Mouse (Mus musculus): ENCODE measurements around the gene Mtr. TPM values are rescaled to one million over a fixed set of nuclear protein-coding genes. Genes with fewer than 3 reads are reported as not detected.

The Mtr gene
- polyA plus RNA-seq, 1 experiment from 2014 or later, result 7.6 TPM

GRCm38 (mm10) chr13:12283826-12284225 is 25.9 kb upstream of the Mtr start:
- no peaks in the 10 kb centered on the region for H3K4me1 ChIP-seq (ENCODE audit: control insufficient read depth, low read depth, low read length)
- no peak overlapping the region for H3K4me2 ChIP-seq (ENCODE audit: low read depth, low read length)
- no peak overlapping the region for H3K27ac ChIP-seq (ENCODE audit: low read length)
- H3K9ac ChIP-seq (ENCODE audit: low read depth, low read length), result no peak overlapping the region
- WGBS (ENCODE audit: insufficient replicate concordance), result 53% methylated on average over 3 of the region's 3 CpGs
- no peak for ATAC-seq (ENCODE audit: low read depth)
- no peaks in the 10 kb centered on the region for H3K9me3 ChIP-seq (replicated peaks; ENCODE audit: control insufficient read depth, low read length)
- no peaks in the 10 kb centered on the region for H3K36me3 ChIP-seq (ENCODE audit: control insufficient read depth, insufficient read depth)
- no peak overlapping the region for H3K4me3 ChIP-seq (ENCODE audit: low read depth, low read length)
- no peaks in the 10 kb centered on the region for H3K27me3 ChIP-seq (ENCODE audit: control insufficient read depth, insufficient read depth, low read depth, low read length)

- no peak overlapping the region for H3K4me3 ChIP-seq (ENCODE audit: low read depth, low read length)
- no peaks in the 10 kb centered on the region for H3K27me3 ChIP-seq (ENCODE audit: control insufficient read depth, insufficient read depth, low read depth, low read length)
- no peak overlapping the region for H3K9ac ChIP-seq (ENCODE audit: low read depth, low read length)
- 62% methylated on average over 6 of the region's 6 CpGs for WGBS (ENCODE audit: insufficient replicate concordance)
- H3K36me3 ChIP-seq (ENCODE audit: control insufficient read depth, insufficient read depth), result no peaks in the 10 kb centered on the region
- no peaks in the 10 kb centered on the region for H3K4me1 ChIP-seq (ENCODE audit: control insufficient read depth, low read depth, low read length)
- ATAC-seq (ENCODE audit: low read depth), result peak; percentile 30; the same call in 1 of the 2 replicates
- H3K27ac ChIP-seq (ENCODE audit: low read length), result no peak overlapping the region
- H3K4me2 ChIP-seq (ENCODE audit: low read depth, low read length), result no peak overlapping the region
- no peaks in the 10 kb centered on the region for H3K9me3 ChIP-seq (replicated peaks; ENCODE audit: control insufficient read depth, low read length)
Observed at GRCm38 (mm10) chr13:12274721-12275120, 16.8 kb upstream of the Mtr start.

DNA sequence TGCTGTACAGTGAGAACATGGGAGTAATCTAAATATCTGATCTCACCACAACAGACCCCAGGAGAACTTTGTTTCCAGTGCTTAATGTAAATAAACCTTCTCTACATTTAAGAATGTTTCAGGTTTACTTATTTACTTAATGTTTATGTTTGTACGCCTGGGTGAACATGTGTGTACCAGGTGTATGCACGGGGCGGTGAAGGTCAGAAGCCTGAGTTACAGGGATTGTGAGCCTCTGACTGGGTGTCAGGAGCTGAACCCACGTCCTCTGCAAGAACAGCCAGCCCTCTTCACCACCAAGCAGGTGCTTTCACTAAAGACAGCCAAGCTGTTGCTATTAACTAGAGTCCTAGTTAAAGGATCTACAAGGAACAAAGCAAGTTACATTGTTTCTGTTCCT is 16.3 kb upstream of the Mtr start:
- Histone ChIP-seq H3K9me3 (replicated peaks; ENCODE audit: control insufficient read depth, low read length) (no peaks in the 10 kb centered on the region), H3K36me3 (ENCODE audit: control insufficient read depth, insufficient read depth) (no peaks in the 10 kb centered on the region), H3K4me1 (ENCODE audit: control insufficient read depth, low read depth, low read length) (no peaks in the 10 kb centered on the region), H3K4me3 (ENCODE audit: low read depth, low read length) (no peak overlapping the region), H3K9ac (ENCODE audit: low read depth, low read length) (no peak overlapping the region), H3K27ac (ENCODE audit: low read length) (no peak overlapping the region), H3K4me2 (ENCODE audit: low read depth, low read length) (no peak overlapping the region), H3K27me3 (ENCODE audit: control insufficient read depth, insufficient read depth, low read depth, low read length) (no peaks in the 10 kb centered on the region)
- no peak for ATAC-seq (ENCODE audit: low read depth)
- WGBS (ENCODE audit: insufficient replicate concordance), result 64% methylated on average over 4 of the region's 4 CpGs

DNA sequence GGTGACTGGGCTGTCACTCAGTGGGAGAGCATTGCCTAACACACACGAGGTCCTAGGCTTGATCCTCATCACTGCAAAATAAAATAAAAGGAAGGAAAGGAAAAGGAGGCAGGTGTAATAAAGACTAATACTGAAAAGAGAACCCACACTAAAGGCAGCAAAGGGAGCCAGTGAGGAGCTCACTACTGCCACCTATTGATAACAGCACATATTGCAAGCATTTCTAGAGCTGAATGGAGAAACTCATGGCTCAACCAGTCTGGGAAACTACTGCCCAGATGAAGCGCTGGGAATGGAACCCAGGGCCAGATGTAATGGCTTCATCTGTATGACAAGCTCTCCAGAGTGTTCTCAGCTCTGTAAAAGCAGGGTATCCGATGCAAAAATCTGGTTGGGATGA is 15.0 kb upstream of the Mtr start:
- no peak for ATAC-seq (ENCODE audit: low read depth)
- H3K4me1 ChIP-seq (ENCODE audit: control insufficient read depth, low read depth, low read length), result no peaks in the 10 kb centered on the region
- H3K9me3 ChIP-seq (replicated peaks; ENCODE audit: control insufficient read depth, low read length), result no peaks in the 10 kb centered on the region
- H3K36me3 ChIP-seq (ENCODE audit: control insufficient read depth, insufficient read depth), result no peaks in the 10 kb centered on the region
- H3K27ac ChIP-seq (ENCODE audit: low read length), result no peak overlapping the region
- no peak overlapping the region for H3K4me3 ChIP-seq (ENCODE audit: low read depth, low read length)
- 32% methylated on average over 3 of the region's 3 CpGs for WGBS (ENCODE audit: insufficient replicate concordance)
- no peak overlapping the region for H3K4me2 ChIP-seq (ENCODE audit: low read depth, low read length)
- no peak overlapping the region for H3K9ac ChIP-seq (ENCODE audit: low read depth, low read length)
- H3K27me3 ChIP-seq (ENCODE audit: control insufficient read depth, insufficient read depth, low read depth, low read length), result no peaks in the 10 kb centered on the region

- ATAC-seq (ENCODE audit: low read depth), result no peak
- Histone ChIP-seq H3K9me3 (replicated peaks; ENCODE audit: control insufficient read depth, low read length) (no peaks in the 10 kb centered on the region), H3K36me3 (ENCODE audit: control insufficient read depth, insufficient read depth) (no peaks in the 10 kb centered on the region), H3K4me2 (ENCODE audit: low read depth, low read length) (no peak overlapping the region), H3K4me3 (ENCODE audit: low read depth, low read length) (no peak overlapping the region), H3K27ac (ENCODE audit: low read length) (no peak overlapping the region), H3K4me1 (ENCODE audit: control insufficient read depth, low read depth, low read length) (no peaks in the 10 kb centered on the region), H3K27me3 (ENCODE audit: control insufficient read depth, insufficient read depth, low read depth, low read length) (no peaks in the 10 kb centered on the region), H3K9ac (ENCODE audit: low read depth, low read length) (no peak overlapping the region)
- 74% methylated on average over 3 of the region's 3 CpGs for WGBS (ENCODE audit: insufficient replicate concordance)
Observed at GRCm38 (mm10) chr13:12267971-12268370, 10.1 kb upstream of the Mtr start.

DNA sequence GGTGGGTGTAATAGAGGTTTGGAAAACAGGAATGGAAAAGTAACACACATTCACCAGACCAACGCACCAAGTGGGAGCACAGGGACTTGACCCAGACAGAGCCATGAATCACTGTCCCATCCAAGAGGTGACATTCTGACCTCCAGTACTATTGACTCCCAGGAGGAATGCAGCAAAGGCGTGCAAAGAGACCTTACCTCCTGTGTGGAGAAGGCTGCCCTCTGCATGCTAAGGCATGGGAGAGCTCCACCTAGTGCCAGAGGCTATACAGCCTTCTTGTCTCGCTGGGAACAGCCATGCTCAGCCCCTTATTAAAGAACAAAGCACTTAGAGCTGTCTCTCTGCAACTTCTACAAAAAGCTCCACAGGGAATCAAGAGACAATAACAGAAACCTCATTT is 9.2 kb upstream of the Mtr start:
- no peak overlapping the region for H3K27ac ChIP-seq (ENCODE audit: low read length)
- no peak for ATAC-seq (ENCODE audit: low read depth)
- WGBS (ENCODE audit: insufficient replicate concordance), result 51% methylated on average over 3 of the region's 3 CpGs

GRCm38 (mm10) chr13:12263996-12264395 is 6.1 kb upstream of the Mtr start:
- WGBS (ENCODE audit: insufficient replicate concordance), result 64% methylated on average over 6 of the region's 6 CpGs
- H3K9ac ChIP-seq (ENCODE audit: low read depth, low read length), result no peak overlapping the region
- peaks cover 4% of the 10 kb centered on the region for H3K9me3 ChIP-seq (replicated peaks; ENCODE audit: control insufficient read depth, low read length)
- H3K4me1 ChIP-seq (ENCODE audit: control insufficient read depth, low read depth, low read length), result no peaks in the 10 kb centered on the region; the same call in 1 of the 2 replicates
- no peak for ATAC-seq (ENCODE audit: low read depth)
- H3K27ac ChIP-seq (ENCODE audit: low read length), result no peak overlapping the region
- H3K4me3 ChIP-seq (ENCODE audit: low read depth, low read length), result no peak overlapping the region
- no peaks in the 10 kb centered on the region for H3K36me3 ChIP-seq (ENCODE audit: control insufficient read depth, insufficient read depth)
- H3K4me2 ChIP-seq (ENCODE audit: low read depth, low read length), result no peak overlapping the region
- no peaks in the 10 kb centered on the region for H3K27me3 ChIP-seq (ENCODE audit: control insufficient read depth, insufficient read depth, low read depth, low read length)

More for the DNA sequence above, 9.2 kb upstream of the Mtr start:
- no peak overlapping the region for H3K4me3 ChIP-seq (ENCODE audit: low read depth, low read length)
- no peaks in the 10 kb centered on the region for H3K4me1 ChIP-seq (ENCODE audit: control insufficient read depth, low read depth, low read length)
- H3K36me3 ChIP-seq (ENCODE audit: control insufficient read depth, insufficient read depth), result no peaks in the 10 kb centered on the region
- H3K27me3 ChIP-seq (ENCODE audit: control insufficient read depth, insufficient read depth, low read depth, low read length), result no peaks in the 10 kb centered on the region
- H3K4me2 ChIP-seq (ENCODE audit: low read depth, low read length), result no peak overlapping the region
- H3K9me3 ChIP-seq (replicated peaks; ENCODE audit: control insufficient read depth, low read length), result no peaks in the 10 kb centered on the region
- no peak overlapping the region for H3K9ac ChIP-seq (ENCODE audit: low read depth, low read length)

GRCm38 (mm10) chr13:12261505-12261904 is 3.6 kb upstream of the Mtr start:
- Histone ChIP-seq H3K9ac (ENCODE audit: low read depth, low read length) (no peak overlapping the region), H3K4me3 (ENCODE audit: low read depth, low read length) (no peak overlapping the region), H3K9me3 (replicated peaks; ENCODE audit: control insufficient read depth, low read length) (peaks cover 4% of the 10 kb centered on the region), H3K4me2 (ENCODE audit: low read depth, low read length) (no peak overlapping the region), H3K27ac (ENCODE audit: low read length) (no peak overlapping the region), H3K27me3 (ENCODE audit: control insufficient read depth, insufficient read depth, low read depth, low read length) (no peaks in the 10 kb centered on the region), H3K4me1 (ENCODE audit: control insufficient read depth, low read depth, low read length) (peaks cover 3% of the 10 kb centered on the region), H3K36me3 (ENCODE audit: control insufficient read depth, insufficient read depth) (no peaks in the 10 kb centered on the region)
- no peak for ATAC-seq (ENCODE audit: low read depth)

DNA sequence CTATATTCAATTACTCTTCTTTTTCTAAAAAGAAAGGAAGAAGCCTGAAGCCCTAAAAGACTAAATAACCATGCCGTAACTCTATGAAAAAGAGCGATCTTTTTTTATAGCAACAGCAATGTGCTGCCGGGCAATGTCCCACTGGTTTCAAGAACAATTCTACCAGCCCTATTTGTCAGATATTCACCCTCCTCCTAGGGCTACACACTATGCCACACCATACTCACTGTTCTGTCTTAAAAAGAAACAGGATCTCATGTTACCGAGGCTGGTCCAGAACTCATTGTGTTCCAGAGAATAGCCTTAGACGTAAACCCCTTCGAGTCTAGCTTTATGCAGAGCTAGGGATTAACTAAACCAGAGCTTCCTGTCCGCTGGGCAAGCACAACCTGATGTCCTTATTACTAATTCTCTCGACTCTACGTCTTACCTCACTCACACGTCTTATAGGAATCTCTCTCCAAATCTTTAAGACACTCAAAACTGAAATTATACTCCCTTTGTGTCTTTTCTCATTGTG is 982 bp downstream of the Mtr start:
- H3K9ac ChIP-seq (ENCODE audit: low read depth, low read length), result peak overlapping the region; percentile 85
- peak overlapping the region; percentile 86; the same call in 1 of the 2 replicates for H3K27ac ChIP-seq (ENCODE audit: low read length)
- peak overlapping the region; percentile 75 for H3K4me2 ChIP-seq (ENCODE audit: low read depth, low read length)
- H3K27me3 ChIP-seq (ENCODE audit: control insufficient read depth, insufficient read depth, low read depth, low read length), result no peaks in the 10 kb centered on the region
- H3K4me3 ChIP-seq (ENCODE audit: low read depth, low read length), result peak overlapping the region; percentile 80
- H3K36me3 ChIP-seq (ENCODE audit: control insufficient read depth, insufficient read depth), result peaks cover 3% of the 10 kb centered on the region
- no peak for ATAC-seq (ENCODE audit: low read depth)
- H3K9me3 ChIP-seq (replicated peaks; ENCODE audit: control insufficient read depth, low read length), result peaks cover 4% of the 10 kb centered on the region
- WGBS (ENCODE audit: insufficient replicate concordance), result 8% methylated on average over 10 of the region's 10 CpGs
- H3K4me1 ChIP-seq (ENCODE audit: control insufficient read depth, low read depth, low read length), result peaks cover 12% of the 10 kb centered on the region
